Mouse (Mus musculus) c-Kit-positive CD71-negative TER-119-negative erythroid progenitor cells, embryonic 14.5 days (primary cell): ENCODE measurements at regions not wholly inside any gene's neighbourhood (a gene's known extent, or its start where the extent isn't known, plus 50 kb on each side); places are given as distances from the start of the nearest gene placed in this dataset.
"Not testable (repeated sequence)": the region's sequence is repeated elsewhere in the genome, so short reads cannot be mapped to it uniquely, and the experiment has no call there.

Source experiments
- DNase-seq: peaks from one replicate; pipeline ENCODE4 v3.0.0-alpha.2; 2013; ENCODE audit warnings: low read depth

GRCm38 (mm10) chr1:184235131-184235983 is 201.3 kb upstream of the 1700056E22Rik start:
- DNase-seq = peak; percentile 22

- DNase-seq = no peak
These were observed 200.4 kb upstream of the 1700056E22Rik start for GRCm38 (mm10) chr1:184234320-184234988.

DNA sequence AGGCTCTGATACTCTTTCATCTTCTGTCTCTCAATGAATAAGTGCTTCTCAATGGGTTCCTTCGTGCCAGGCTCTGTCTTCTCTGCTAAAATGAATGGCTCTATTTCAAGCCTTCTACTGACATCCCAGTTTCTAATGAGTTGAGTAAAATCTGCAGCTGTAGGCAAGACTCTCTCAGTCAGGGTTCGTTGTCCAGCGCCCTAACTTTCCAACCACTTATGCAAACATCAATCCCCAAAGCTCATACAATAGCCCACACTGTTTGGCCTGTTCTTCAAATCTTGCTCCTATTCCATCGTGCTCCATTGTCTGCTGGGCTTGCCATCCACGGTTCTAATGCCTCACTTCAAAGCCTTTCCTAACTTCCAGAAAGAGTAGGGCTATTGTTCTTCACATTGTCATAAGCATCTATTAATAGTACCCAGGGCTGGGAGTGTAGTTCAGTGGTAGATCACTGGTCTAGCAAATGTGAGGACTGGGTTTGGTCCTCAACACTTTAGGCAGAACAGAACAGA is 199.7 kb upstream of the 1700056E22Rik start:
- DNase-seq = no peak

DNA sequence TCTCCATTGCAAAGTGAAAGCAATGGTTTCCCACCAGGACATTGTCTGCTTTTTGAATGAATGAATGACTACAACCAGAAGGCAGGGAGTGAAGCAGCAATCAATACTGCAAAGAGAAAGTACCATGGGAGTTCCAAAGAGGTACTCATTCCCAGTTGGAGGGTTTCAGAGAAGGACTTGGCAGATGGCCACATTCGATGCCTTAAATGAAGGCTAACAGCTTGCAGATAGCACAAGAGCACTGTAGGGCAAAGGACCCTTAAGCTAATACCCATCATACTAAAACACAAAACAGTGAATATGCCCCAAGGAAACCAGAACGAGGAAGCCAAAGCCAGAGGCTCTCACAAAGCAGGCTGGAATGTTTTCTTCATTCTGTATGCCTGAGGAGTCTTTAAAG is 188.2 kb upstream of the 1700056E22Rik start:
- DNase-seq = no peak

- DNase-seq = no peak
These were observed 187.7 kb upstream of the 1700056E22Rik start for GRCm38 (mm10) chr1:184221792-184222191.

DNA sequence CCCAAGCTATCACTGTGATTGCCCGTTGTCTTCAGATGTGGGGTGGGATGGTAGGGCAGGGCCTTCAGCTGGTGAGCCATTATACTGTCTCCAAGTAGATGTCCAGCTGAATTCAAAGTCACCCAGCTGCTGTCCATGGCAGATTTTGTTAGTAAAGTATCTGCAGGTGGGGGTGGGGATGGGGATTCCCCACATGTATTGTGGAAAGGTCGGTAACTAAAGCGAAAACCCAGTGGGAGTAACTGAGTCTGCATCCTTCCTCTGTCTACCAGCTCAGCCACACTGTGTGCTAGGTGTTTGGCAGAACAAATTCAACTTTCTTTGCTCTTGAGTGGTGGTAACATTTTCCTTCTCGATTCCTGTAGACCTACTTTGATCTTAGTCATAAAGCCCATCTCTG is 163.2 kb upstream of the 1700056E22Rik start:
- no peak for DNase-seq

DNA sequence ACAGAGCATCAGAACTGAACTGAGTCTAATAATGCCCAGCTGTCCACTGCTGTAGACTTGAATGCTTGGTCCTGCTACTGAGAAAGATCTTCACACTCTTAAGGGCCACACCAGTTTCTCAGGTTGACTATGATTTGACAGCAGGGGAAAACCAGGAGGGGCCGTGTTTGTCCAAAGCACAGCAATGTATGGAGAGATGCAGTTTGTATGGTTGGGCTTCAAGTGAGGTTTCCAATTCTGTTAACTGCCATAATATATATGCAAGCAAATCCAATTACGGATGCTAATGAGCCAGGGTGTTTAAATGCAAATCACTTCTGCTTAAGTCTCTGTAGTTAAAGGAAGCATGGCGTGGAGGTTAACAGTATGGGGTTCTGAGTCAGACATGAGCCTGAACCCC is 157.2 kb upstream of the 1700056E22Rik start:
- DNase-seq = no peak

DNA sequence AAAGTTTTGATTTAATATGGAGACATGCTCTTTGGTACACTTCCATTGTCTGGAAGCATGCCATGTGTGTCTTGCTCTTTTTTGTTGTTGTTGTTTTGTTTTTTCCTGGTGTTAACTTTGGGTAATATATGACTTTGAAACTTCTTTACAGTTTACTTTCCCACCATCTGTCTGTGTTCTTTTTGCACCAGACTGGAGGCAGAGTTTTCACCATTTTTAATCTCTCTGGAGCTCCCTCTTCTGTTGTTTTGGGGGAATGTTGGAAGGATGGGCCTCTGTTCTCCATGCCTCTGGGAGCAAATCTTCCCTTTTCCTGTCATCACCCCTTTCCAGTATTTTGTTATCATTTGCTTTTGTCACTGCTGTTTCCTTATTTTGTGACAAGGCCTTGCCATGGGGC is 153.5 kb upstream of the 1700056E22Rik start:
- no peak for DNase-seq

- DNase-seq = no peak
These were observed 148.1 kb upstream of the 1700056E22Rik start for GRCm38 (mm10) chr1:184182163-184182562.

- not testable (repeated sequence) for DNase-seq
These were observed 140.3 kb upstream of the 1700056E22Rik start for GRCm38 (mm10) chr1:184174416-184174815.

DNA sequence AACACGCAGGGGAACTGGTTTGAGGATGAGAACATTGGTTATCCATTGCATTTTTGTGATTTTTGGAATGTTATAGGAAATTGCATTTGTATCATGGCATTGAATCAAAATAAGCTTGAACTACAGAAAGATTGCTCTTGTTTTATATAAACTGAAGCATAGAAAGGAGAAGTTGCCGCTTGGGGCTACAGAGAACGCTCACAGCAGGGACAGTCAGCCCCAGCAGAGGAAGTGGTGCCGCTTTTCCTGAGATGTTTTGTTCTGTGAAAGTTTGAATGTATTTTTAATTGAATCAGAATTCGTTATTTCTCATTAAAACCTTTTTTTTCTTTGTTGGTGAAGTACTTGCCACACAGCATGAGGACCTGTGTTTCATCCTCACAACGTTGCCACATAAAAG is 139.6 kb upstream of the 1700056E22Rik start:
- no peak for DNase-seq

DNA sequence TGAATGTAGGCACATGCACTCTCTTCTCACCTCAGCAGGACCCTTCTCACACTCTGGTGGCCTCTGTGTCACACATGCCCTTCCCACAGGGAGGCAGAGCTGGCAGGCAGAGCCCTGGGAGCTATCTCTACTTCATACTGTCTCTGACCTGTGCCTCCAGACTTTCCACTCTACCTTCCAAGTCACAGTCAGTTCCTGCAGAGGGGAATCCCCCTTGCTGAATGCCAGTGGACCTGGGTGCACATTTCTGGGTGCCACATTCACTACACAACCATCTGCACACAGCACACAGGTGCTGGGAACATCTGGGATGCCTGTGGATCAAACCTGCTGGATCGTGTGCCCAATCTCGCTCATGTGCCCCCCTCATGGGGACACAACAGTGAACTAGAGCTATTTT is 138.9 kb upstream of the 1700056E22Rik start:
- DNase-seq = no peak

DNA sequence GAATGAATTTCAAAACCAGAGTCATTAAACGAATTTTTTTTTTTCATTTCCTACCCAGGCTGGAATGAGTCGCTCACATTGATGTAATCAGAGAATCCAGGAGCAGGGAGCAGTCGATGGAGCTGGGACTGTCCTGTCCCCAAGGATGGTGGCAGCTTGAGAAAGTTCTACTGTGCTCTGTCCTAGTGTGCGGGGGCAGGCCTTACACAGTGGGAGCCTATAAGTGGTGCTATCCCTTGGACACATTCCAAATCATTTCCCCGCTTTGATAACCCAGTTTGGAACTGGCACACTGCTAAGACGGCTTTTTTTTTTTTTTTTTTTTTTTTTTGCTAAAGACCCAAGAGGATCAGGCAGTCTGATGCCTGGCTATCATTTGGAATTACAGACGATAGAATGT is 137.5 kb upstream of the 1700056E22Rik start:
- no peak for DNase-seq

DNA sequence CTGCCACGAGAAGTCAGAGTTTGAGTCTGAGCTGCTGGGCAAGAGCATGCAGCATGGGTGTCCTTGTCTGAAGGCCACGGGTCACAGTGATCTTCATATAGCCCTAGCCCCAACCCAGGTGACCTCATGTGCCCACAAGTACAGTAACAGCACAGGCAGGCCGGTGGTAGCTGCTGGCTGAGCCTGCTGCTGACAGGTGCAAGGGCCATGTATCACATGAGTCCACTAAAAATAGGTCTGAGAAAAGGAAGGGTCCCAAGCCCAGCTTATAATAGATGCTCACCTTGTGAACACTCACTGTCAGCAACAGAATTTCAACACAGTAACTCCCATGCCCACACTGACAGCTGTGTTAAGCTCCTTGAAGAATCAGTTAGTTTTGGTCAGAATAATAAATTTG is 136.8 kb upstream of the 1700056E22Rik start:
- DNase-seq = no peak

DNA sequence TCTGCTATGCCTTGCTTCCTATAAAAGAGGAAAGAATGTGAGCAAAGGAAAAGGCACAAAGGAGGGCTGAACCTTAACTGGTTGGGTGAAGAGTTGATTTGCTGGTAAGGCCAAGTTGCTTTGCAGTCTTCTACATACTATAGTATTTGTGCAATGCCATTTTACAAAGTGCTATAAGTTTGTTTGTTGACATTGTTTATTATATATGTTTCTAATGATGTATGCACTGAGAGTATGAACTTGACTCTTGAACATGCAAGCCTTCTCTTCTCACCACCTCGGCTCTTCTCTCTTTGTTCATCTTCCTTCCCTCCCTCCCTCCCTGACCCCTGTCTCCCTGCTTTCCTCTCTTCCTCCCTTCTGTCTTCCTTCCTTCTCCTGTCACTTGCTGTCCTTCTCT is 135.9 kb upstream of the 1700056E22Rik start:
- no peak for DNase-seq

- DNase-seq = no peak
These were observed 135.1 kb upstream of the 1700056E22Rik start for GRCm38 (mm10) chr1:184169034-184169783.

GRCm38 (mm10) chr1:184166951-184167350 is 132.8 kb upstream of the 1700056E22Rik start:
- DNase-seq = no peak

DNA sequence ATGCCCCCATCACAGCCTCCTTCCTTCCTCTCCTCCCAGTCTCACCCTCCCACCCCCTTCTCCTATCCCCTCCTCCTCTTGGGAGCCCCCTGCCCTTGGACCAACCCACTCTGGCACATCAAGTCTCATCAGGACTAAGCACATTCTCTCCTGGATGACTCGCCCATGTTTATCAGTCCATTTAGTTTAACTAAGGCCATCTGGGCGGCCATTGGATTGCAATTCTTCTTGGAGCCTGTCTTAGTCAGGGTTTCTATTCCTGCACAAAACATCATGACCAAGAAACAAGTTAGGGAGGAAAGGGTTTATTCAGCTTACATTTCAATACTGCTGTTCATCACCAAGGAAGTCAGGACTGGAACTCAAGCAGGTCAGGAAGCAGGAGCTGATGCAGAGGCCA is 128.4 kb upstream of the 1700056E22Rik start:
- DNase-seq = not testable (repeated sequence)

GRCm38 (mm10) chr1:184147713-184148112 is 113.6 kb upstream of the 1700056E22Rik start:
- no peak for DNase-seq

- no peak for DNase-seq
These were observed 108.9 kb upstream of the 1700056E22Rik start for GRCm38 (mm10) chr1:184142974-184143373.

- no peak for DNase-seq
These were observed 106.4 kb upstream of the 1700056E22Rik start for GRCm38 (mm10) chr1:184140486-184140885.

DNA sequence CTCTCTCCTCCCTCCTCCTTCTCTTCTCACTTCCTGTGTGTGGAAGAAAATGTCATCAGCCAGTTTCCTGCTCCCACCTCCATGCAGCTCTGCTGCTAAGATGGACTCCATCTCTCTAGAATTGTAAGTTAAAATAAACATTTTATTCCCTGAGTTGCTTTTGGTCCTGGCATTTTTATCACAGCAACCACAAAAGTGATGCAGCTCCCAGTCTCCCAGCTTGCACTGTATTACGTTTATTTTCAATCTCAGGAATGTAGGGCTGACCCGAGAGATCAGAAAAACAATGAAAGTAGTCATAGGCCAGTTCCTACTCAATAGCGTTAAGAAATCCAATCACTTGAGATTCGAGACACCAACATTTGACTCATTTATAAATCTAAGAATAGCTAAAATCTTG is 106.0 kb upstream of the 1700056E22Rik start:
- no peak for DNase-seq
